Mouse (Mus musculus) R1 (cell line): ENCODE results near the gene C1qc.
A peak's percentile ranks its signal among the peaks of the same experiment; 100 is the strongest.

ENCODE experiments used
- DNase-seq: peaks from one replicate; pipeline ENCODE4 v3.0.0-alpha.2; 2018; ENCODE audit warnings: low read depth, low spot score

C1qc gene

DNA sequence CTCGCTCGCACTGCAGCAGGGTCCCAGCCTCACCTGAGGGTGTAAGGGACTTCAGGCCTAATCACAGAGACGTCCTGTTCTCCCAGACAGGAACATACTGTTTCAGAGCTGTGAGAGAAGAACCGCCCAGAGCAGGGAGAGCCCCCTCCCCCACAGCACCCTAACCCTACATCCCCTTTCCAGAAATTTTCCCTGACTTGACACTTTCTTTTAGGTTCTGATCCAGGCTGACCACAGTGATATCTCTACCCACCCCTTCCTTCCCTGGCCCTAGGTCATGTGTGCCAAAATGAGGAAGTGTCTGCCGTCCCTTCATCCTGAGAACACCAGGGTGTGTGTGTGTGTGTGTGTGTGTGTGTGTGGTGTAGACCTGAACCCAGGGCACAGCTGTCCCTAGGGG lies at the start of gene C1qc:
TSS of gene C1qc (minus strand) at position 255 of the 400 bp plus-strand sequence.
- DNase-seq: no peak

DNA sequence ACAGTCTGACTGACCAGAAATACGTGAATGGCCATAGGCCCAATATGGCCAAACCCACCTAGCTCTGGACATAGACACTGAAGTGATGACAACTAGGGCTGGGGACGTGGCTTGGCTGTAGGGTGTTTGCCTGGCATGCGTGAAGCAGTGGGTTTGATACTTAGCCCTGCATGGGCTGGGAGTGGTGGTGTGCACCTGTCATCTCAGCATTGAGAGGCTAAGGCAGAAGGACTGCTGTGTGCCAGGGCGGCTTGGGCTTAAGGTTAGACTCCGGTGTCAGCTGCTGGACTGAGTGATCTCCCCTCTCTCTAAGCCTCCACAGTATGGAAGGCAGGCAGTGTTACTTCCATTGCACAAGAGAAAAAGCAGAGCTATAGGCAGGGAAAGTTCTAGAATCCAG lies 45.1 kb upstream of the C1qc start:
- DNase-seq: no peak

DNA sequence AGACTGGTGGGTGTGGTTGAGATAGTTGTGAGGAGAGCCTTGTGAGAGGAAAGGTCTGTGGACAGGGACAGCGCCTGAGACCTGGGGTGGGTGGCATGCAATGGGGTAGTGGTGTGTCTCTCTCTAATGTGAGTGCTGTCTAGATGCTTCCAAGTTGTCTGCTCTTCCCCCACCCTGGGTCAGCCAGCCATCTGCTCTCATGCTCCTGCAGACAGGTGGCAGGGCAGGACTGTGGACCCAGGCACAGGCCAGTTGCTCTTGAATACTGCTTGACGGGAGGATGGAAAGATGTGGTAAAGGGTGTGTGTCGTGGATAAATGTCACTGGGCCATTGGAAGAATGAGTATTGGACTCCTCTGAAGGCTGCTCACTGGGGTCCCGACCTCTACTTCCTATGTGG lies 44.5 kb upstream of the C1qc start:
- no peak for DNase-seq

GRCm38 (mm10) chr4:136934746-136935613 lies 42.1 kb upstream of the C1qc start:
- no peak for DNase-seq

DNA sequence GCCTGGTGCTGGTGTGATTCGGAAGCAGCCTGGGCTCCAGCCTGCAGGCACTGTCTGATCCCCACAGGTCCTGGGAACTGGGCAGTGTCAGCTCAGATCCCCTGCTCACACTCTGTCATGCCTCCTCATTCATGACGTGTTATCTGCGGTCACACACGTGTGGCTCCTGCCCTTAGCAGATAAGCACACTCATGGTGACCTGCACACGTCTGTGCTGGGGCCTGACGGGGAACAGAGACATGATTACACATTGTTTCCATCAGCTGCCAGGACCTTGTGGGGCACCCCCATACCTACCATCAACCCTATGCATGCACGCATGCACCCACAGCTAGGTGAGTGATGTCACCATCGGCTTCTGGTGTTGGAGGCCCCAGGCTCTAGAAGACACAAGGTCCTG lies 37.6 kb upstream of the C1qc start:
- DNase-seq: no peak

GRCm38 (mm10) chr4:136928928-136929327 lies 36.1 kb upstream of the C1qc start:
- DNase-seq: peak; percentile 88

- peak; percentile 16 for DNase-seq
Measured at GRCm38 (mm10) chr4:136925804-136926203, 32.9 kb upstream of the C1qc start.

- DNase-seq: peak; percentile 63
Measured at GRCm38 (mm10) chr4:136924529-136924928, 31.7 kb upstream of the C1qc start.

GRCm38 (mm10) chr4:136919526-136919925 lies 26.7 kb upstream of the C1qc start:
- DNase-seq: no peak

DNA sequence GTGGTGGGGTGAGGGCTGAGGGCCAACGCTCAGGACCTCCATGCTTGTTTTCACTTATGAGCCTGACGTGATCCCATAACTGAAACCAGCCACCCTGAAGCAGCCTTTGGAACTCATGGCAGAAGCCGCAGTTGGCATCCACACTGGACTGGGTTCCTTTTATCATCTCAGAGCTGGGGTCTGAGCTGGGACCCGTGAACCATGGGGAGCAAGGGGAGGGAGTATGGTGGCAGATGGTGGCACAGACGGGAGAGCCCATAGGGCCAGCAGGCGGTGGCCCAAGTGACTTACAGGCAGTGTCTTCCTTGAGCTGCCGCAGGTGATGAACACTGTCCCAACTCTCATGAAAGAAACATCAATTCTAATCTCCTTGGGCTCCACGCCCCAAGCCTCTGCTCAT lies 26.0 kb upstream of the C1qc start:
- DNase-seq: no peak

- no peak for DNase-seq
Measured at GRCm38 (mm10) chr4:136917165-136917524, 24.3 kb upstream of the C1qc start.

DNA sequence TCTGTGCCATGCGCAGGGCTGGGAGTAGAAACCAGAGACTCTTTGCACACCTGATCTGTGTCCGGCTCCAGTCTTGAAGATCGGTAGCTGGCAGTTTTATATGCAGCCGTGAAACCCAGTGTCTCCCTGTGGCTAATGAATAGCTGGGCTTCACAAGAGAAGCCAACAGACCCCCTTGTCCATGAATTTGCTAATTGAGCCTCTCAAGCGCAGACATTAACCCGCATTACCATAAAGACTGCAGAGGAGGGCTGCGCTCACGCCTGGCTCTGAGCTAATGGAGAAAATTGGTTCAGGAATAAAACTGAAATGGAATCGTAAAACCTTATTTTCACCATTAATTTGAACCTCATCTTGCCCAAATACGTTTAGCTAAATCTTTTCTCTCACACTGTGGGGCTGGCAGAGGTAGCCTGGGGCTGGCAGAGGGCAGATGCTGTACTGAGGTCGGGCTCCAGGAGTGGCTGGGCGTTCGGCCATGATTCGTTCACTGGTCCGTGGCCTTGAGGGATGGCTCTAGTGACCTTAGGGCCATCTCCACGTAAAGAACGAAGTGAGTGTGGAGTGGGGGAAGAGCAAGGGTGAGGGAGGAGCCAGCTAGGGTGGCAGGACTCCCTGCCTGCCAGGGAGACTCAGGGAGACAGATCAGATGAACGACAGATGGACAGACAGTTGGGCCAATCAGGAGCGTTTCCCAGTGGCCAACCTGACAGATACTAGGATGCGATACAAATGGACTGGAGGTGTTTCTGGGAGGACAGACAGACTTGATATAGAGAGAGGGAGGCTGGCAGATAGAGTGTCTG lies 23.7 kb upstream of the C1qc start:
- DNase-seq: no peak

DNA sequence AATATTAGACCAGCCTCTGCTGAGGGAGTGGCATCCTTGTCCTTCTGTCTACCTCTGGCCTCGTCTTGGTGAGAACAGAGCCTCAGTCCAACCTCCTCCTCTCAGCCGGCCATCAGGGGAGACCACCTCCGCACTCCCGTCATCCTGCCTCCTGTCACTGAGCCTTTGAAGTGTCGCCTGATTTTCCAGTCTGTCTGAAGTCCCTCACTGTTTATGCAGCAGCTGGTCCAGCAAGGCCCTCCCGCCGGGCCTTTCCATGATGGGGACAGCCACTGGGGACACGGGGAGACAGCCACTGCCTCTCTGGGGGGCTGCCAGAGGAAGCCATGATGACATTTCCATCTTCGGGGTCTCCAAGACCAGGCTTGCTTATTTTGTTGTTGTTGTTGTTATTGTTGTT lies 20.0 kb upstream of the C1qc start:
- DNase-seq: no peak

- no peak for DNase-seq
Measured at GRCm38 (mm10) chr4:136911804-136912203, 18.9 kb upstream of the C1qc start.

GRCm38 (mm10) chr4:136911211-136911646 lies 18.4 kb upstream of the C1qc start:
- no peak for DNase-seq

DNA sequence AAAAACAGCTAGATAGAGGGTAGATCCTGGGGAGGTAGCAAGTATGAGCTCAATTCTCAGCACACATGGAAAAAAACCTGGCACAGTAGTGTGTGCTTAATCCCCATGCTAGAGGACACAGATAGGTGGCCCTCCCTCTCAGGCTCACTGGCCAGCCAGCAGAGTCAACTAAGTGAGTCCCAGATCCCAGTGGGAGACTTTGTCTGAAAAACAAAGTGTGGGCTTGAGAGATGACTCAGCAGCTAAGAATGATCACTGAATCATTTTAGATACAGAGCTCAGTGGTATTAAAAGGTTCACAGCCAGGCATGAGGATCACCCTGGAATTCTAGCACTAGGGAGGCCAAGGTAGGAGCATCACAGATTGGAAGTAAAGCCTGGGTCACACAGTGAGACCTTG lies 14.9 kb upstream of the C1qc start:
- DNase-seq: no peak

GRCm38 (mm10) chr4:136907033-136907432 lies 14.2 kb upstream of the C1qc start:
- peak; percentile 81 for DNase-seq

DNA sequence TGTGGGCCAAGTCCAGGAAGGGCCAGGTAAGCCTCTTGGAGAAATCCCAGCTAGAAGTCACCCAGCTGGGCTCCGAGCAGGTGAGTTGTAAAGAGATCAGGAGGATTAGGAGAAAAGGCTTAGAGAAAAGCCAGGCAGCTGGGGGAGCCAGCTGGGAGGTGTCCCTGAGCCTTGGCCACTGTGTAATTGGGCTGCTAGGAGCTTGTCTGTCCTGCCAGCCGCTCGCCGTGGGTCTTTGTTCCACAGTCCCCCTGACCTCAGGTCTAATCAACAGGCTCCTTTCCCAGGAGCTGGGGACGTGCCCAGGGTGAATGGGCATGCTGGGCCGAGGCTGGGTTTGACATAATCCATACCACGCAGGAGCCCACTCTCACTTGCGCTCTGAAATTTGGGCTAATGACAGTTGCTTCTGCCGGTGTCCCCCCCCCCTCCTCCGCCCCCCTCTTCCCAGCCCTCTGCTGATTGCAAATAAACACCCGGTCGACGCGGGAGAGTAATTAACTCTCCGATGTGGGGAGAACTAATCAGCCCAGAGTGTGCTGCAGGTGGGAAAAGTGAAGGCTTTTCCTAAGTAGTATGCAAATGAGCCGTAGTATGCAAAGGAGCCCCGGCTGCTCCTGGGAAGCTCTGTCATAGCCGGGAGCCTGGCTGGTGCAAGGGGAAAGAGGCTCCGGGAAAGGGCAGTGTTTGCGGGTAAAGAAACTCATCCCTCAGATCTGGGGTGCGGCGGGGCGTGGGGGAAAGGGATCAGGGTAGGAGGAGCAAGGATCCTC lies 12.1 kb upstream of the C1qc start:
- peak; percentile 33 for DNase-seq

DNA sequence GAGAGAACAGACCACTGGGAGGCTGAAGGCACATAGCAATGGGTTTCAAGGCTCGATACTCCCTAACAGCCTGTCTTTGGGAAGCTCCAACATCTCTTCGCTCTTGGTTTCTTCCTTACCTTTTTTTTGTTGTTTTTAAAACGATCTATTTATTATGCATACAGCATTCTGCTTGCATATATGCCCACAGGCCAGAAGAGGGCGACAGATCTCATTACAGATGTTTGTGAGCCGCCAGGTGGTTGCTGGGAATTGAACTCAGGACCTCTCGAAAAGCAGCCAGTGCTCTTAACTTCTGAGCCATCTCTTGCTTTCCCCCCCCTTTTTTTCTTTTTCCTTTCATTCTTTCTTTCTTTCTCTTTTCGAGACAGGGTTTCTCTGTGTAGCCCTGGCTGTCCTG lies 6.3 kb upstream of the C1qc start:
- peak; percentile 58 for DNase-seq

DNA sequence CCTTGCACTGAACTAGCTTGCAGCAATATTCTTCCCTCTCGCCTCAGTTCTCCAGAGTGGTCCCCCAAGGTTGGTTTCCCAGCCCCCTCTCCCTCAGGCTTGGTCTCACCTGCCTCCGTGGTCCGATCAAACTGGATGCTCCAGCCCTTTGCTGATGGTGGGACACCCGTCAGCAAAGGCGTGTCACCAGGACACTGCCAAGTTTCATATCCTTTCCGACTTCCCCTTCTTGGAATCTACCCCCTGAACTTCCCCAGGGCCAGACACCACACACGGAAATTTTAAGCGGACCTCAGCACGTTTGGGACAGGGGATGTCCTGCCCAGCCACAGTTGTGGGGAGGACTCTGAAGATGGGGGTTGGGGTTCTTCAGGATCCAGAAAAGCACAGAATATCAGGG lies 5.8 kb upstream of the C1qc start, which contains the start of gene C1qa:
TSS of gene C1qa (minus strand) at position 167 of the 400 bp plus-strand sequence.
- no peak for DNase-seq

DNA sequence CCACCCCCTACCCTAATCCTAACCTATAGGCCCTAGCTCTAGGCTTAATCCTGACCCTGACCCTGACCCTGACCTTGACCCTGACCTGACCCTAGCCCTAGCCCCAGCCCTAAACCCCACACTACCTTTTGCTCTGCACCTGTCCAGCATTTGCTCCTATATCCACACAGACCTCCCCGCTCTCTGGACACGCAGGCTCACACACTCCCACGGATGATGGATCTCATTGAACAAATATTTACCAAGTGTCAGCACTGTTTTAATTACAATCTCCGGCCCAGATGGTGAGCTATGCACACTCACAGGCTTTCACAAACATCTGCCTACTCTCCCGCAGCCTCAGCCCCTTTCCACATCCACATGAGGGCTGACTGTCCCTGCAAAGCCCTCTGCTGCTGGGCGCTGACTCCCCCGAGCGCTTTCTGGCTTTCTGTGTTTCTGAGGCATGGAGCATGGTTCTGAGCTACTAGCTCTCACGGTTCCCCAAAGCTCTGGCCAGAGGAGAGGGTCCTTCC lies 5.3 kb upstream of the C1qc start:
- no peak for DNase-seq

DNA sequence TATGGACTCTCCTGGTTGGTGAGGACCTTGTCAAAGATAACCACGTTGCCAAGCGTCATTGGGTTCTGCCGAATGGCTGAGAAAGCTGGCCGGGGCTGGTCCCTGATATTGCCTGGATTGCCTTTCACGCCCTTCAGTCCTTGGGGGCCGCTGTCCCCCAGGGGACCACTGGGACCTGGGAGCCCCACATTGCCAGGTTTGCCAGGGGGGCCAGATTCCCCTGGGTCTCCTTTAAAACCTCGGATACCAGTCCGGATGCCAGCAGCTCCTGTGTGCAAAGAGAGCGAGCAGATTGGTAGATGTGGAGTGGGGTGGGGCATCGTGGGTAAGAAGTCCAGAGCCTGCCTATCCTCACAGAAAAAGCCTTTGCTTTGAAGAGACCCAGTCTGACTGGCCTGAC lies 3.6 kb upstream of the C1qc start:
- DNase-seq: no peak
